Mouse (Mus musculus) bone marrow macrophage, adult 2 months (primary cell): ENCODE measurements around the gene Nabp2. TPM values are rescaled to one million over a fixed set of nuclear protein-coding genes. Genes with fewer than 3 reads are reported as not detected.

Experiments used
- H3K27ac ChIP-seq: 2 replicates; pipeline ENCODE4 v1.5.1; 2012; ENCODE audit warnings: low read depth, low read length; ENCODE audit not compliant: insufficient read depth
- H3K4me1 ChIP-seq: 2 replicates; pipeline ENCODE4 v1.6.1; 2012; ENCODE audit warnings: low read length; ENCODE audit not compliant: control insufficient read depth, insufficient read depth
- H3K4me3 ChIP-seq: 2 replicates; pipeline ENCODE4 v1.5.1; 2012; ENCODE audit warnings: mild to moderate bottlenecking, low read length, moderate library complexity; ENCODE audit not compliant: insufficient read depth
- CTCF ChIP-seq: IDR thresholded peaks from 2 replicates; pipeline ENCODE4 v1.5.1; 2012; ENCODE audit warnings: low read depth, mild to moderate bottlenecking, low read length, moderate library complexity
- POLR2A ChIP-seq: IDR thresholded peaks from 2 replicates; pipeline ENCODE4 v1.6.1; 2012; ENCODE audit warnings: mild to moderate bottlenecking, low read depth, low read length, borderline replicate concordance
- polyA plus RNA-seq: library from polyadenylated mRNA; stranded (reverse); fragments of >200 nt; gene quantifications from 2 replicates; pipeline ENCODE4 v1.2.4, GENCODE M21; 2012; ENCODE audit not compliant: missing spikeins, insufficient read depth, insufficient read length

Gene Nabp2
- polyA plus RNA-seq, 1 experiment: 62.7 TPM

DNA sequence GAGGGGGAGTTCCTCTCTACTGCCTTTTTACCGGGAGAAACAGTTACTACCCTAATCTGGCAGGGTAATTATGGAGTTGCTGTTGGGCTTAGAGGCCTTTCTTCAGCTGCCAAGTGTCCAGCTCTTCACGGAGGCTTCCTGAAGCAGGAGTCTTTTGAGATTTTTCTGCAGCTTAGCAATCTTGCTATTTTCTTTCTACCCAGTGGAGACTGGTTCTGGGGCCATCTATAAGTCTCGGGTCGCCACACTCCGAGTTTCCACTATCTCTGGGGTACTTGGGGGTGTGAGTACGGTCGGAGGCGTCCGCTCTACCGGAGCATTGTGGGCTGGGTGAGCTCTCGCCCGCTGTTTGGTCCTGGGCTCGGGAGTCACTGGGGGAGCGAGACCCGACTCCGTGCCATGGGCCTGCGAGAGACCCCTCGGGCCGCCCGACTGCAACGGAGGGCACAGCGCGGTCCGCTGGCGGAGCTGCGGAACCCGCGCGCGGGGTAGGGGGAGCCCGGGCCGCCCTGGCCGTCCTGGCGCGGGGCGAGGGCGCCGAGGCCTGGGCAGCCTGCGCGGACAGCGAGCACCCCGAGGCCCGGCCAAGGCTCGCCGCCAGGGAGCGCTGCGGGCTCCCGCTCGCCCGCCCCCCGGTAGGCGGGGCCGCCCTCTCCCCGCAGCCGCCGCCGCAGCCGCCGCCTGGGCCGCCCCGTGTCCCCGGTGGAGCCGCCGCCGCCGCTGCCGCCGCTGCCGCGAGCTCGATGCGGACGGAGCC lies 34.7 kb downstream of the Nabp2 start, which contains the start of gene Ankrd52:
Ankrd52 (plus strand) TSS at position 661 of the 757 bp plus-strand sequence.
- no peak for TF ChIP-seq CTCF
- 0 out of 2 replicates have a peak, but pooled peaks have one; percentile 4 for TF ChIP-seq POLR2A
- peaks cover 36% of the 10 kb centered on the region for H3K4me1 ChIP-seq
- peak within 1 kb of the TSS; percentile 91 for H3K27ac ChIP-seq
- H3K4me3 ChIP-seq: peak within 1 kb of the TSS; percentile 91

DNA sequence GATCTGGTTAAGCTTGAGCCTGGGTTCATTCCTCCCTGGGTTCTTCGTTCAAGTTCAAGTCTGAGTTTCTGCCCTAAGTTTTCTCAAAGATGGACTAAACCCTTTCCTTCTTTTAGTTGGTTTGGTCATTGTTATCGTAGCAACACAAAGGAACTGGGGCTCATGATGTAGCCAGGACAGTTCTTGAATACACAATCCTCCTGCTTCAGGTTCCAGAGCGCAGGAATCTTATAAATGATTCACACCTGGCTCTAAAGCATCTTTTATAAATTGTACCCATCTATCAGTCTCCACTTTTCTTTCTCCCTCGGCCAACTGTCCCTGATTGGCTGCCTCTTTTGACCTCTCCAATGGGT lies 35.2 kb downstream of the Nabp2 start:
- Histone ChIP-seq H3K4me3 (peak overlapping the region; percentile 91), H3K4me1 (peaks cover 40% of the 10 kb centered on the region), H3K27ac (peak overlapping the region; percentile 91)
- TF ChIP-seq CTCF (no peak), POLR2A (no peak)

DNA sequence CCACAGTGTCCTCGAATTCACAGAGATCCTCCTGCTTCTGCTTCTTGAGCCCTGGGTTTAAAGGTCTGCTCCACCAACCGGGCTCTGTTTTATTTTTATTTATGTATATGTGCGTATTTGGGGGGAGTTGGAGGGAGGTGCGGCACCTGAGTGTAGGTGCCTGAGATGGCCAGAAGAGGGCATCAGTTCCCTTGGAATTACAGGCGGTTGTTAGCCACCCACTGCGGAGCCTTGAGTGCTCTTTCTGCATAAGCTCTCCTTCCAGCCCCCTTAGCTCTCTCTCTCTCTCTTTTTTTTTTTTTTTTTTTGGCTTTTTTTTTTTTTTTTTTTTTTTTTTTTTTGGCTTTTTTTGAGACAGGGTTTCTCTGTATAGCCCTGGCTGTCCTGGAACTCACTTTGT lies 36.9 kb downstream of the Nabp2 start:
- H3K4me3 ChIP-seq: no peak overlapping the region
- H3K4me1 ChIP-seq: peaks cover 56% of the 10 kb centered on the region
- peak overlapping the region; percentile 96 for H3K27ac ChIP-seq
- TF ChIP-seq POLR2A (no peak), CTCF (0 out of 2 replicates have a peak, but pooled peaks have one; percentile 20)

DNA sequence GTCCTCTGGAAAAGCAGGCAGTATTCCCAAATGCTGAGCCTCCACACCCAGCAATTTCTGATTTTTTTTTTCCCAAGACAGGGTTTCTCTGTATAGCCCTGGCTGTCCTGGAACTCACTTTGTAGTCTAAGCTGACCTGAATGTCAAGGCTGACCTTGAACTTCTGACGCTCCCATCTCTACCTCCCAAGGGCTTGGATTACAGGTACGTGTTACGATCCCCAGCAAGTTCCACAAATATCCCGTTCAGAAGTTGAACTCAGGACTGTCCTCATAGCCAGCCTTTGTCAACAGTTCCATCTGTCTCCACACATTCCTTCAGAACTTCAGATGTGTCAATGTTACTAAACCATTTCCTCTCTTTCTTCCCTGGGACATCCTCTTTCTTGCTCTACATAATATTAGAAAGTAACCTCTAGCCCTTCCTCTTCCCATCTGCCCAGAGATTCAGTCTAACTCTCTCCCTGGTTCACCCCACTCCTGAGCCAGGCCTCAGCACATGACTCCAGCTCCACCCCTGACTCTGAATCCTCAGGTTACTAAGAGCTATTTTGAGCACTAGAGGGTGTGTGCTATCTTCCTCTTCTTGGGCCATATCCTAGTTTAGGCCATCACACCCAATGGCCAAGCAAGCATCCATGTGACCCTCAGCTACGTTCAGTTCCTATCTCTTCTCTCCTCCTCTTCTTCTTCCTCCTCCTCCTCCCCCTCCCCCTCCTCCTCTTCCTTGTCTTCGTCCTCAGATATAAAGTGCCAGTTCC lies 38.1 kb downstream of the Nabp2 start:
- TF ChIP-seq POLR2A: no peak
- no peak for TF ChIP-seq CTCF
- Histone ChIP-seq H3K4me3 (no peak overlapping the region), H3K27ac (peak overlapping the region; percentile 96), H3K4me1 (peaks cover 48% of the 10 kb centered on the region)

DNA sequence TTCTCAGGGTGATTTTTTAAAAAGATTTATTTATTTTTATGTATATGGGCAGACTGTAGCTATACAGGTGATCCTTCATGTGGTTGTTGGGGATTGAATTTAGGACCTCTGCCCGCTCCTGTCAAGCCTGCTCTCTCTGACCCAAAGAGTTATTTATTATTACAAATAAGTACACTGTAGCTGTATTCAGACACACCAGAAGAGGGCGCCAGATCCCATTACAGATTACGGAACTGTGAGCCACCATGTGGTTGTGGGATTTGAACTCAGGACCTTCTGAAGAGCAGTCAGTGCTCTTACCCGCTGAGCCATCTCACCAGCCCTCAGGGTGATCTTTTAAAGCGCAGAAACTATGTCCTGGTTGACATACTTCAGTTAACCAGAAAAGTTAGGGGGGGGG lies 39.1 kb downstream of the Nabp2 start:
- Histone ChIP-seq H3K27ac (peak overlapping the region; percentile 58), H3K4me1 (peaks cover 50% of the 10 kb centered on the region), H3K4me3 (no peak overlapping the region)
- no peak for TF ChIP-seq POLR2A
- TF ChIP-seq CTCF: peak; percentile 47

DNA sequence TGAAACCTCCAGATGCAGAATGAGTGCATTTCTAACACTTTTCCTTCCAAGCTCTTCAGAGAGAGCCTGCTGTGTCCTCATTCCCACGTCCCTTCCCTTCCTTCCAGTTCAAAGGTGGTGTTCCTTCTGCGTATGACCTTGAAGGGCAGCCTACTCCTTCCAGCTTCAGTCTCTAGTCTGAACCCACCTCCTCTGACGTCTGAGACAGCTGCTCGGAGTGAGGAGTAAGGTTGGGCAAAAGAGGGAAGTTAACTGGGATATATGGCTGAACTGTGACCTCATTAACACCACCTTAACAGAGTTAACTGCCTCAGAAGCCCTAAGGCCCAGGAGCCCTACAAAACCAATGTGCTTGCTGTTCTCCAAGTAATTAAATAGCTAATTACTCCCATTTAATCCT lies 40.7 kb downstream of the Nabp2 start:
- TF ChIP-seq CTCF: no peak
- no peak for TF ChIP-seq POLR2A
- Histone ChIP-seq H3K4me1 (peaks cover 42% of the 10 kb centered on the region), H3K27ac (peak overlapping the region; percentile 43), H3K4me3 (no peak overlapping the region; the same call in 1 of the 2 replicates)

DNA sequence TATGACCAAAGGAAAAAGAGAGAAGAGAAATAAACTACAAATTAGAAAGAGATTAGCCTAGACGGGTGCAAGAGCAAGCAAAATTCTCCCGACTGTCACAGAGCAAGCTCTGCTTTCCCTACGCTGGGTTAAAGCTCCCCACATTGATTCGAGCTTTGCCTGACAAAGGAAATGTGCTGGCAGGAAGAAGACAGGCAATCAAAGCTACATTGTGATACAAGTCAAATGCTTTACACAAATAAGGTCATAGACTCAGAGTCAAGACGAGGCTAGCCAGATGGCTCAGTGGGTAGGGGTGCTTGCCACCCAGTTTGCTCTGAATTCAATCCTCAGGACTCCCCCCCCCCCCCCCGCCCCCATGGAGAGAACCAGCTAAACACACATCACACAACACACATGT lies 41.3 kb downstream of the Nabp2 start:
- H3K27ac ChIP-seq: peak overlapping the region; percentile 93; the same call in 1 of the 2 replicates
- TF ChIP-seq CTCF (no peak), POLR2A (no peak)
- peaks cover 42% of the 10 kb centered on the region for H3K4me1 ChIP-seq

DNA sequence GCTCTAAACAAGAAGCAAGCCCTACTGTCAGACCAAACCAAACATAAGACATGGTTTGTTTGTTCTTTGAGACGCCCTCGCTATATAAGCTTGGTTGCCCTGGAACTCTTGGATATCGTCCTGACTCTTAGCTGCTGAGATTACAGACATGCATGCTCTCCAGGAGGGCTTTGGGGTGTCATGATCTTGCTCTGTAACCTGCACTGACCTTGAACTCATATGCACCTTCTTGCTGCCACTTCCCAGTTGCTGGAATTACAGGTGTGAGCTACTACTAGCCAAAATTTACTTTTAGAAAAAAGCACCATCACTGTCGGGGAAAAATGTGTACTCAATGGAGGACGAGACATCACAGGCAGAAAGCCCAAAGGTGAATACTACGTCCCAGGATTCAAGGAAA lies 41.7 kb downstream of the Nabp2 start:
- H3K27ac ChIP-seq: peak overlapping the region; percentile 93
- TF ChIP-seq POLR2A (no peak), CTCF (no peak)
- peak overlapping the region; percentile 79 for H3K4me3 ChIP-seq
- peaks cover 42% of the 10 kb centered on the region for H3K4me1 ChIP-seq

More for the DNA sequence above, 41.3 kb downstream of the Nabp2 start:
- no peak overlapping the region; the same call in 1 of the 2 replicates for H3K4me3 ChIP-seq

DNA sequence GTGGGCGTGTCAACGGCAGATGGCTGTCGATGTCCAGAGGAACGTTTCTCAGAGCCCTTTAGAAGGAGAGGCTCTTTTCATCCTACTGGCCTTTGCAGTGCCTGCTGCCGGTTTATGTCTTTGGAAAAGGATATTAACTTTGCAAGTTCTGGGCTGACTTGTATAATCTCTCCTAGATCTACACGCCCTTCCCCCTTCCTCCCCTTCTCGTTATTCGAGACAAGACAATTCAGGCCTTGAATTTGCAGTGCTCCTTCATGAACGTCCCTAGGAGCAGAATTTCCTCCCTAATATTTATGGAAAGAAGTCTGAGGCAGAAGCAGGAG lies 42.1 kb downstream of the Nabp2 start:
- Histone ChIP-seq H3K27ac (peak overlapping the region; percentile 93), H3K4me3 (peak overlapping the region; percentile 79), H3K4me1 (peaks cover 40% of the 10 kb centered on the region)
- no peak for TF ChIP-seq POLR2A
- no peak for TF ChIP-seq CTCF
